Mouse (Mus musculus) cerebellum, postnatal 4 days (tissue): ENCODE data around the gene Cyb5d2.
A peak's percentile ranks its signal among the peaks of the same experiment; 100 is the strongest.

Experiments used
- DNase-seq, 2 experiments: peaks; one replicate each; pipeline ENCODE4 v3.0.0; 2022; ENCODE audit warnings: low spot score in 2 of 2, mixed read lengths in 1 of 2

The Cyb5d2 gene

DNA sequence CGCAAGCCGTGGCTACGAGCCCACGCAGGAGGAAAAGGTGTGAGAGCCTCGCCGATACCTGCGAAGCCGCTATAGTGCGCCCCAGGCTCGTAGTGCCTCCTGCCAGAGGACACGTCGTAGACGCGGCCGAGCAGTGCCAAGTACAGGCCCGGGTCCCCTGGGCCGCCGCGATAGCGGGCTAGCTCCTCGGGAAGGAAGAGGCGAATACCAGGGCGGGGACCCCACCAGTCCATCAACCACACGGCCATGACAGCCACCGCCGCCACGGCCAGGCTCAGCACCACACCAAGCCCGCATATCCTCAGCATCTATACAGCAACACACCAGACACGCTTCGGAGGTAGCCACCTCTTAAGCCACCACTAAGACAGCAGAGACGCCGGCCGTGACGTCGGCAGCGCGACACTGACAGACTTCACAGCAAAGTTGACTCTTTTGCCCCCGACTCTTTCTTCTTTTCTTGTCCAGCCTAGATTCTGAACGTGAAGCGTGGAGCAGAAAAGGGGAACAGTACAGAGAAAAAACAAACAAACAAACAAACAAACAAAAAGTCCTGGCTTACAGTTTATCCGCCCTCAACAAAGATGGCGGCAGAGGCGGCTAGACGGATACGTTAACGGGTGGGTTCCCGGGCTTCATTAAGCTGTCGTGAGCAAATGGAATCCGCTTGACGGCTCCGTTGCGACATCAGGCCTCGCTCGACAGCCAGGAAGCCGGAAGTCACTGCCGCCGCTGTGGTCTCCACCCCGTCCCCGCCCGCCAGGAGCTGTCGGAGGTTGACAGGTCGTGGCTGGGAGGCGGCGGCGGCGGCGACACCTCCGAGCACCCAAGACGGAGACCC is at the start of gene Cyb5d2, which contains the start of gene Zzef1:
TSS of gene Cyb5d2 (minus strand) at position 688 of the 841 bp plus-strand sequence.
TSS of gene Zzef1 (plus strand) at position 772 of the 841 bp plus-strand sequence.
- DNase-seq, result peak; percentile 79 to 89

DNA sequence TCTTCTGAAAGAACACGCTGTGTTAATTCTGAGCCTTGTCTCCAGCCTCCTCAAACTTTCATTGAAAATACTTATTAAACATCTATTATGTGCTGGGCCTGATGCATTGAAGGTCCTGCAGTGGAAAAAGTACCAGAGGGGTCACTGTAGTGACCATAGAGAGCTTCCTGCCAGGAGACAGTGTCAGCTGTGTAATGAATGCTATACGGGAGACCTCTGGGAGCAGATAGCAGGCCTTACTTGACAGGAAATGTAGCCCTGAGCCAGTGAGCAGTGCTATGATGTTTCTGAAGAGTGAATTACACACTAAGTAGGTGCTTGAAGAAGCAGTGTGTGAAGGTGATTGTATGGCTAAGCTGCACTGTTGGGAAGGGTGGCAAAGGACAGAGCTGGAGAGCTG is 49.6 kb upstream of the Cyb5d2 start:
- no peak for DNase-seq

DNA sequence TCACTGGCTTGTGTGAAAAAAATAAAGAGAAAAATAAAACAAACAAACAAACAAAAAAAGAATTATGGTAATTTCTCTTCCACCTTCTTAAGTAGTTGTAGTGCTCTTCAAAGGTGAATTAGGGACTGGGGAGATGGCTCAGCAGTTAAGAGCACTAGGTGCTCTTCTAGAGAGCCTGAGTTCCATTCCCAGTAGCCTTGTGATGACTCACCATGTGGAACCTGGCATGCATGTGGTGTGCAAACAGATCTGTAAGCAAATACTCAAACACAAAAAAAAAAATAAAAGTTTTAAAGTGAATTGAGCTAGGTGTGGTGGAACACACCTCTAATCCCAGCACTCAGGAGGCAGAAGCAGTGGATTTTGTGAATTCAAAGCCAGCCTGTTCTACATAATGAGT is 47.6 kb upstream of the Cyb5d2 start:
- DNase-seq, result no peak

DNA sequence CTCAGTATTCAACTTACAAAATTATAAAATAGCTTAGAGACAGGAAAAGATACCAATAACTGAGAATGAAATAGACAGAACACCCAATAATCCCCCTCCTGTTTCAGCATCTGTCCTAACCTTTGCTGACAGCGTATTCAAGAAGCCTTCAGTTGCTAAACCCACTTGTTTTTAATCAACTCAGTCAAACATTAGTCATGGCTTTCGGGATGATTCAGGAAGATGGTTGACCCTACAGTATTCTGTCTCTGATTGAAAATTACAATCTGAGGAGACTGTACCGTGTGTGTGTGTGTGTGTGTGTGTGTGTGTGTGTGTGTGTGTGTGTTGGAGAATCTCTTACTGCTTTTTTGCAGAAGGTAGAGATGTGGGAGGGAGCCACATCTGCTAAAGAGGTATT is 46.8 kb upstream of the Cyb5d2 start:
- DNase-seq, result no peak

DNA sequence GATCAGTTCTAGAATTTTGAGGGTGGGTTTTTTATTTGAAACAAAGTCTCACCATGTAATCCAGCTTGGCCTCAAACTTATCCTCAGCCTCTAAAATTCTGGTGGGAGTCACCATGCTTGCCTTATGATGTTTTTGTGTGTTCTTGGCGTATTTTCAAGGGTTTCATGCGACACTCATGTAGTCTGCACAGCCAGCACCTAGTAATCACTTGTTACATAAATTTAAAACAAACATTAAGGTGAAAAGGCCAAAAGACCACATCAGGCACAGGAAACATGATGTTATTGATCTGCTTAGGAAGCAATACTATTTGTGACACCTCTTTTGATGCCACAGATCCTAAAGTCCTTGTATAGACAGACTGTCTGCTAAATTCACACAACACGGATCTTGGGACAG is 33.9 kb upstream of the Cyb5d2 start:
- no peak for DNase-seq

DNA sequence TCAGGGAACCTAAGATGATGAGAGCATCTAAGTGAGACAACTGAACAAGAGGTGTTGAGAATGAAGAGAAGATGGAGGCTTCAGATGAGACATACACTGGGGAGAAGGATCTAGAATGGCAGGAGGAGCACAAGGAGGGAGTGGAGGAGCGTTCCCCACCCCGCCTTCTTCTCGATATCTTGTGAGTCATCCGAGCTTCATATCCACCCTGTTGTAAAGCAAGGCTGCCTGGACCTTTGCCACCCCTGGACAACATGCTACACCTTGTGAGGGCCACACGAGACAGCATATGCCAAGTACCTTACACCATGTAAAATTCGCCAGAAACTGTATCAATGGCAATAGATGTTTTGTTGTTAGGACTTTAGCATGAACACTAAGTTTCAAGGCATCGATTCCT is 25.1 kb upstream of the Cyb5d2 start:
- no peak for DNase-seq

DNA sequence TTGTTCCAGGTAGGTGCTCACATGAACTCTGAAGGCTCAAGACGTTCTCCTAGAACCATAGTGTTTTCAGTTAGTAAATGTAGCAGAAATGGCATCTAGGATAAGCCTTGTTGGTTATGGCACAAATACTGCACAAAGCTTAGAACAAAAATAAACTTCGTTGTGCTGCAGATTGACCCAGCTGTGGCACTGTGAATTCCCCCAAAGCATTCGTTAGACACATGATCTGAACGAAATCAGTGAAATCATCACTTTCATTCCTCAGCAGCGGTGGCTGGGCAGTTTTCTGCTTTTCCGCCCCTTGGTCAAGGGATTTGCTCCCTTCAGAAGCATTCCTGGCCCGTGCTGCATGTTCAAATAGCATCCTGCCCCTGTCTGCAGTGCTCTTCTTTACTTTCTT is 22.1 kb upstream of the Cyb5d2 start:
- DNase-seq, result no peak

DNA sequence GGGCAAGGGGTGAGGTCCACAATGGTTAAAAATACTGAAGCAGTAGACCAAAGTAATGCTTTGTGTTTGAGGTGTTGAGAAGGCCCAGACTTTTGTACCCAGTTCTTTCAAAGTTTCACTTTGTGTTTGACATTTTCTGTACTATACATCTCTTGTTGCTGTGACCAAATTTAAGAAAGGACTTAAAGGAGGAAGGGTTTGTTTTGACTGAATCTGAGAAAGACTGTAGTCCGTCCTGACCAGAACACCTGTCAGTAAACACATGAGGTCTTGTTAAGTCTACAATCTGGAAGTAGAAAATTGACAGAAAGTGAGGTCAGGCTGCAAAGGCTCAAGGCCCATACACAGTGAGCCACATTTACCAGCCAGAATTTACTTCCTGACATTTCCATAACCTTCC is 20.9 kb upstream of the Cyb5d2 start:
- no peak for DNase-seq

DNA sequence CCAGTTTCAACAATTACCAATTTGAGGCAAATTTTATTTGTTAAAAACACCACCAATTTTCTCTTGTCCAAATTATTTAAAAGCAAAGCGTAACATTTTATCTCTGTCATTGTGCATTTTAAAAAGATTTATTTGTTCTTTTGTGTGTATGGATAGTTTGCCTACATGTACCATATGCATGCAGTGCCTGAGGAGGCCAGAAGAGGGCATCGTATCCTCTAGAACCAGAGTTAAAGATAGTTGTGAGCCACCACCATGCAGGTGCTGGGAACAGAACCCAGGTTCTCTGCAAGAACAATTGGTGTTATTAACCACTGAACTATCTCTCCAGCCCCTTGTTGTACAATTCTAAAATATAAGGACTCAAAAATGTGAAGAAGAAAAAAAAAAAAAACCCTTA is 18.2 kb upstream of the Cyb5d2 start:
- no peak for DNase-seq

DNA sequence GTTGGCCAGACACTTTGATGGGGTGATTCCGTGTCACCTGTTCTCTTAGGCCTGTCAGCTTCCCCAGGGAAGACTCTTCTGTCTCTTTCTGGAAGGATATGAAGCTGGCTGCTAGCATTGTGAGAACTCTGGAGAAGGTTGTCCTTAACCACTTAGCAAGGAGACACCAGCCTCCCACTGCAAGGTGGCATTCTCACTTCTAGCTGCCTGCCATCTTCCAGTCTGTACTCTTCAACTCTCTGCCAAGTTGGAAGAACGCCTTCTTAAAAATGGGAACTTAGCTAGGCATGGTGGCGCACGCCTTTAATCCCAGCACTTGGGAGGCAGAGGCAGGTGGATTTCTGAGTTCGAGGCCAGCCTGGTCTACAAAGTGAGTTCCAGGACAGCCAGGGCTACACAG is 17.7 kb upstream of the Cyb5d2 start:
- DNase-seq, result no peak

DNA sequence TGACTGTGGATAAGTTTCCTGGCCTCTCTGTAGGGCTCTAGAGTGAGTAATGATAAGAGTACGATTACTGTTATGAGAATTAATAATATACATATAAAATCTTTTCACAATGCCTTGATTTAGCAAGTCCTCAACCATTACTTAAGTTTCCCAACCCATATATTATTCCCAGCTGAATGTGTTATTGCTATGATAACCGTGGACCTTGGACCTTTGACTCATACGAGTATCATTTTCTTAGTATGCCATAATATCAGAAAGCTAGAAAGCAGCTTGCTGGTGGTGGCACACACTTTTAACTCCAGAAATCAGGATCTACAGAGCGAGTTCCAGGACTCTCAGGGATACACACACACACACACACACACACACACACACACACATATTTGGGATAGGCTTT is 12.1 kb upstream of the Cyb5d2 start:
- no peak for DNase-seq

DNA sequence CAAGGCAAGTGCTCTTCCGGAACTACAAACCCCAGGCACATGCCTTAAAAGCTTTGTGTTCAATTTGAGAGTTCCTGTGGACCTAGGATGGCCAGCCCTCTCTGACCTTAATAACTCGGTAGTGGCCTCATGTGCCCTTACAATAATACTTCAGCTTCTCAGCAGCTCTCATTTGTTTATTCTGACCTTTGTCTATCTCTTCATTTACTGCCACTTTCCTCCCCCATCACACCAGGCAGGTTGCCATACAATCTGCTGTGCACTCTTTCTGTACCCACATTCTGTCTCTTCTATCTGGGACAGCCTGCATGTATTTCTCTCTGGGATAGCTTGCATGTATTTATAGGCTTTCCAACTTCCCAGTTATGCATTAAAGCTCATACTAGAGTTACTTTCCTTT is 10.6 kb upstream of the Cyb5d2 start:
- no peak for DNase-seq

DNA sequence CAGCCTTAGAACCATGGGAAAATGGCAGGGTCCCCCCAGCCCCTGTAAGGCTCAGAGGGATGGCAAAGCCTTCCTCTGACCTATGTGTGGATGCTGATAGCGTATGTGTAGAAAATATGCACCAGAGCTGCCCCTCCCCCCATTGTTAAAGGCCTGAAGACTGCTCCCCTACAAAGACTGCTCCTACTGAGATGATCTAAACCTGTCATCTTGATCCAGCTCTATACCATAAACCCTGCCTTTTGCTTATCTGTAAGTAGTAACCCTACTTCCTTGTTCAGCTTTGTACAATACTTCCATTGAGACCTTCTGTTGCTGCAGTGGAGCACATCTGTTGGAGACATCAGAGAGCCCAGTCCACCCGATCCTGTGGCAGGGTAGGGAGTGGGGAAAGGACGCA is 9.3 kb upstream of the Cyb5d2 start:
- DNase-seq, result no peak

DNA sequence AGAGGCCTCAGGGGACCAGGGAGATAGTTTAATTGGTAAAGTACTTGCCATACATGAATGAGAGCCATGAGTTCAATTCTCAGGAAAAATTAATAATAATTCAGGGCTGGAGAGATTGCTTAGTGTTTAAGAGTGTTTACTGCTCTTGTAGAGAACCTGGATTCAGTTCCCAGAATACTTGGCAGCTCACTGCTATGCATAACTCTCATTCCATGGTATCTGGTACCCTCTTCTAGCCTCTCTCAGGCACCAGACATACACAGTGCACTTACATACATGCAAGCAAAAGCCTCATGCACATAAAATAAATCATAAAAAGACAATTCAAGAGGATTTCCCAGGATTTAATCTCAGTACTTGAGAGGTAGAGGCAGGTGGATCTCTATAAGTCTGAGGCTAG is 8.6 kb upstream of the Cyb5d2 start:
- DNase-seq, result no peak

DNA sequence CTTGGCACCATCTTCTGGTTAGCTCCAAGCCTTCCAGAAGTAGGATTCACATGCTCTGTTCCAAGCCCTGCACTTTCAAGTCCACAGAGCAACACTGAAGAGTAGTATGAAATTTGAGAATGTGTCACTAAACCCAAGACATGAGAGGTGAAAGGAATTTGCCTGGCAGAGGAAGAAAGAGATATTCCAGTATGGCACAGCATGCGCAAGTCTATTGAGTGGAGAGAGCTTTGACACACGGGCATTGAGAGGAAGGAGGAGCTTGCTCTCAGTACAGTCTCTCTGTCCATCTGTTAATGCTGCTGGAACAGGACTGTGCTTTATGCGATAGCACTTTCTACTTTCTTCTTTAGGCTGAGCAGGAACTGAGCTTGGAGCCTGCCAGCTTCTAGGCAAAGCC is 7.1 kb upstream of the Cyb5d2 start:
- DNase-seq, result no peak

DNA sequence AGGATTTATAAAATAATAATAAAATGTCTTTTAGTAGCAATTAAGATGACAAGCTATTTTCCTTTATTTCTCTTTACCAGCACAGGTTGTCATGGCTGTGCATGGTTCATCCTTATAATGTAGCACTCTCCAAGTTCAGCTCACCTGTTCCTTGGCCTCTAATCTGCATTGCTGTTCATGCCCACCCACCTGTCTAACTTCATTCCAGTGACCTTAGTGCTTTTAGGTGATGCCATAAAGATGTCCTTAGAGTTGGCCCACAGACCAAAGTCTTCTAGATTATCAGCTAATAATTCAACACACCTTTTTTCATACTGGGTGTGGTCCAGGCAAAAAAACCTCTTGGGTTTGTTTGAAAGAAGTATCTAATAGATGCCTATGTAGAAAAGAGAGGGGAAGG is 5.2 kb upstream of the Cyb5d2 start:
- no peak for DNase-seq

DNA sequence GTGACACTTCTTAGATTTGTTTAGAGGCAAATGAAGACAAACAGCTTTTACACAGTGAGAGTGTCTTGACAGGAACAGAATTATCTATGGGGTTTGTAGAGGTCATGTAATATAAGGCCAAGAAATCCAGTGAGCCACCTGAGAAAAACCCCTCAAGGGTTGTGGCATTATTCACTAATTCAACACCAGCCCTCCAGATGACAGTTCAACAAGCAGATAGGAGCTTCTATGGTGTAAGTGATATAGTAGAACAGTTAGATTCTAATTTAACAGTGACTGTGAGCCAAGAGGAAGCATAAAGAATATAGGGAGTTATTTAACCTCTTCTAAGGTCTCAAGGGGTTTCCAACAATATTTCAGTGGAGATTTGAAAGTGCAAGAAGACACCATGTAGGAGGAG is 2.2 kb upstream of the Cyb5d2 start:
- DNase-seq, result no peak

DNA sequence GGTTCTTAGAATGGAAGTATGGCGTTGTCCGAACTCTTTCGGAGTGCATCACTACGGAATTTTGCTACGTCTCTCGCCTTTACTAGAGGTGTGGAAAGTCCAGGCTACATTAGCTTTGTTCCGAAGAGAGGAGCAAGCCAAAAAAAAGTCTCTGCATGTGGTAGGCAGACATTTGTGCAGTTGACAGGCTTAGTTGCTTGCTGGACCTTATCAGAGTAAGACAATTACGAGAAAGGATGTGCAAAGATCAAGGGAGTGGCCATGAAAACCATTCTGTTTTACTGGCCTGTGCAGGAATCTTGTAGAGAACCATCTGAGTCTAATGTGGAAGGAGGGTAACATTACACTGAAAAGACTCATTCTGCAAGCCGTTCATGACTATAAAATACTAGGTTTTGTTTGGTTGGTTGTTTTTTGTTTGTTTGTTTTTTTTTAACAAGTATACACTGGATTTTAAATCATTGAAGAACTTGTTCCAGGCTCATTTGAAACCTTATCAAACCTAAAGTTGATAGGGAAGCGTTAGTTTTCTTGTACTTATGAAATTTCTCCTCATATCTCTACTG is 914 bp upstream of the Cyb5d2 start:
- DNase-seq, result no peak

DNA sequence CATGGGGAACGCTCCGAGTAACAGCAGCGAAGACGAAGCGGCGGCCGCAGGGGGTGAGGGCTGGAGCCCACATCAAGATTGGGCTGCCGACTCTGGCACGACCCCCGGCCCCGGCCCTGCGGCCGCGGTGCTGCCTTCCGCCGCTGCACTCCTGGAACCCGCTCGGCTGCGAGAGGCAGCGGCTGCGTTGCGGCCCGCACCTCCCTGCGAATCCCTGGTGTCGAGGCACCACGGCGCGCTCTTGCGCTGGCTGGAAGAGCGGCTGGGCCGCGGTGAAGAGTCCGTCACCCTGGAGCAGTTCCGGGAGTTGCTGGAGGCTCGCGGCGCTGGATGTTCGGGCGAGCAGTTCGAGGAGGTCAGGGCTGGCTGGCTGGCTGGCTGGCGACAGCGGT is 350 bp upstream of the Cyb5d2 start:
- DNase-seq, result no peak

DNA sequence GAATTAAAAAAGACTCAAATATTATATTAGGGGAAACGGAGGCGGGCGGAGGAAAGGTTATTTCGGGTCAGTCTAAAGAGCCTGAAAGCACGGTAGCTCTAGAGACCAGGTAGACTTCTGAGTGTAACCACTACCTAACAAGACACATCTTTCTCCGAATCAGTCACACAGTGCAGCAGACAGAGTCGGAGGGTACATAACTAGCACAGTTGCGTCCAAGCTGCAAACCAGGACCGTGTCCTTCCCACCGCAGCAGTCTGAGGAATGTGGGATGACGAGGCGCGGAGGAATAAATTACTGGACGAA is 840 bp downstream of the Cyb5d2 start:
- DNase-seq, result no peak

DNA sequence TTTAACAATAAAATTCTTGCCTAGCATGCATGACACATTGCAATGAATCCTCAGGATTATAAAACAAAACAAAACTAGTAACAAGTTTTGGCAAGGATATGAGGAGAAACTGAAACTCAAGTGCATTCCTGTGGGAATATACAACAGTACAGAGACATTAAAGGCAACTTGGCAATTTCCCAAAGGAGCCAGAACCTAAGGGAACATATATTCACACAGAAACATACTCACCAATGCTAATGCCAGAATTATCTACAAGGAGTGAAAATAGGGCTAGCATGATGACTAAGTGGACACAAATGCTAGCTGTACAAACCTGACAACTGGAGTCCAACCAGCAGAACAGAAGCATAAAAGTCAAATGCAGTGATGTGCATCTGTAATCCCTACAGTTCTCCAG is 3.9 kb downstream of the Cyb5d2 start:
- DNase-seq, result no peak

DNA sequence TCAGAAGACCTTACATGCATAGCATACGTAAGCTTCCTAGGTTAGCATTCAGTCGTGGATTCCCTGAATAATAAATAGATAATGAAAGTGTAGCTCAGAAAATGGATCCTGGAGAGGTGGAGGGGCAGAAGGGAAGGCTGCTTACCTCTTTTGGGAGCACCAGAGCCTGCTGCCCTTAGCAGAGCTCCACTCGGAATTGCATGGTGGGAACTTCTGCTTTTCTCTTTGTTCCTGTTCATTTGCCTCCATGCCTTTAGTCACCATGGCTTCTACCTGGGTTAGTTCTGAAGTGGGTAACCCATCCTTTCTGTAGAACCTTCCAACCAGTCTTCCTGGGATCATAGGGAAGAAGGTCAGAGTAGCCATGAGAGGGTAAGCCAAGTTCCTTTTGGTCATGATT is 13.4 kb downstream of the Cyb5d2 start:
- DNase-seq, result no peak

DNA sequence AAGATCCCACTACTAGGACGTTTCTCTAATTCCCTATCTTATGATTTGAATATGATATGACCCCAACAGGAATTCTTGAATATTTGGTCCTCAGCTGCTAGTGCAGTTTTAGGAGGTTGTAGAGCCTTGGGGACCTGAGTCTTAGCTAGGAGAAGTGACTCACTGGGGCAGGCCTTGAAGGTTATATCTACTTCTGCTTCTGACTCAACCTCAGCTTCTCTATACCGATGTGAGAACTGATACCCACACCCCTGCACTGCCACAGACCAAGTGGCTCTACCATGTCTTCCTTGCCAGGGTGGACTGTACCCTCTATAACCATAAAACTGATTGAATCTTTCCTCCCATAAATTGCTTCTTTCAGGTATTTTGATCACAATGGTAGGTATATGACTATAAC is 13.8 kb downstream of the Cyb5d2 start:
- DNase-seq, result no peak

DNA sequence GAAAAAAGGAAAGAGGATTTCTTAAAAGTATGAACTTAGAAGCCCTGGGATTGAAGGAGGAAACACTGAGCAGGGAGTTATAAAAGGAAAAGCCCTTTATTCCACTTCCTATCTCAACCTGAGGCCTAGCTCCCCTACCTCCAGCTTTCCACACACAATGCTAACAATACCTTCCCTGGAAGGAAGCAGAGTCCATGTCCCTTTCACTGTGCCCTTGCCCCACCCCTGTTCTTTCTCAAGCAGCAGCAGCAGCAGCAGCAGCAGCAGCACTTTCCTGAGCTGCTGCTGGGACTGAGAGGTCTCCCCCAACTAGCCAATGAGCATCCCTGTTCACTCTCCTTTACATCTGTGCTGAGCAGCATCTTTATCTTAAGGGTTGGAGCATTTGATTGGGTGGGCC is 17.0 kb downstream of the Cyb5d2 start:
- no peak for DNase-seq
